Mouse (Mus musculus) heart, adult 10 weeks (tissue): Measurements from ENCODE around the gene Cped1. TPM values are rescaled to one million over a fixed set of nuclear protein-coding genes. Genes with fewer than 3 reads are reported as not detected.

Experiments used
- polyA plus RNA-seq: library from polyadenylated mRNA; stranded (reverse); fragments of 350-450 nt; fragmentation: Illumina TruSeq; extraction: RNeasy Lipid Tissue Mini Kit (QIAGEN cat#74804); gene quantifications from one replicate; pipeline ENCODE4 v1.2.3, GENCODE M21; 2014; ENCODE audit warnings: low read depth, low replicate concordance

Cped1 gene
- 17.1 TPM for polyA plus RNA-seq

GRCm38 (mm10) chr6:21985732-21986540 is at the start of gene Cped1:
Gene Cped1, plus strand, starts transcription at chr6:21985916.

GRCm38 (mm10) chr6:21949226-21949731 is 36.4 kb upstream of the Cped1 start, which contains the start of gene Ing3:
Gene Ing3, plus strand, starts transcription at chr6:21949571.

GRCm38 (mm10) chr6:22288004-22288736 is 302.5 kb downstream of the Cped1 start, which contains the start of gene Wnt16:
Gene Wnt16, plus strand, starts transcription at chr6:22288227.

Other genes with a start within 250 kb of the Cped1 start
- 29.3 TPM for gene Tspan12, start 133.4 kb upstream of the Cped1 start, polyA plus RNA-seq
- 13.4 TPM for gene Ing3, start 36.3 kb upstream of the Cped1 start, polyA plus RNA-seq